Mouse (Mus musculus) bone marrow, adult 2 months (tissue): ENCODE measurements around the gene Ogg1.

ENCODE experiments used
- CTCF ChIP-seq: fragments of 200-500 bp; IDR thresholded peaks from 2 replicates; pipeline ENCODE4 v1.5.1; 2011; ENCODE audit warnings: low read length, control low read depth; ENCODE audit not compliant: control insufficient read depth, insufficient read depth
- POLR2A ChIP-seq: fragments of 200-500 bp; IDR thresholded peaks from 2 replicates; pipeline ENCODE4 v1.6.1; 2011; ENCODE audit warnings: low read depth, mild to moderate bottlenecking, control low read depth, low read length, borderline replicate concordance; ENCODE audit not compliant: control insufficient read depth

- TF ChIP-seq CTCF, result no peak
- no peak for TF ChIP-seq POLR2A
These were observed 14.8 kb downstream of the Ogg1 start for GRCm38 (mm10) chr6:113341574-113341973.
